Mouse (Mus musculus) stomach, postnatal 0 days (tissue): ENCODE measurements around the gene D13Ertd608e. TPM values are rescaled to one million over a fixed set of nuclear protein-coding genes. Genes with fewer than 3 reads are reported as not detected.
"Not testable (repeated sequence)": the region's sequence is repeated elsewhere in the genome, so short reads cannot be mapped to it uniquely, and the experiment has no call there.

Experiments
- ATAC-seq: fragments of 200-750 bp; cut with Nextera tagmentation; 2 replicates; pipeline ENCODE4 v1.8.0; 2017; ENCODE audit not compliant: low FRiP score, low TSS enrichment
- DNase-seq: peaks from one replicate; pipeline ENCODE4 v3.0.0-alpha.2; 2016; ENCODE audit warnings: low spot score
- H3K27ac ChIP-seq: fragments of 300-500 bp; sonication (generic); replicated peaks from 2 replicates; pipeline ENCODE4 v1.5.1; 2014; ENCODE audit warnings: mild to moderate bottlenecking, control low read depth
- H3K27me3 ChIP-seq: fragments of 300-500 bp; sonication (generic); 2 replicates; pipeline ENCODE4 v1.6.1; 2014; ENCODE audit warnings: low read length; ENCODE audit not compliant: control insufficient read depth, insufficient read depth
- H3K36me3 ChIP-seq: fragments of 300-500 bp; sonication (generic); 2 replicates; pipeline ENCODE4 v1.6.1; 2014; ENCODE audit warnings: low read length, mixed read lengths; ENCODE audit not compliant: control insufficient read depth, insufficient read depth
- H3K4me1 ChIP-seq: fragments of 300-500 bp; sonication (generic); replicated peaks from 2 replicates; pipeline ENCODE4 v1.6.1; 2014; ENCODE audit warnings: antibody characterized with exemption; ENCODE audit not compliant: control insufficient read depth, insufficient read depth
- H3K4me2 ChIP-seq: fragments of 300-500 bp; sonication (generic); replicated peaks from 2 replicates; pipeline ENCODE4 v1.6.1; 2014; ENCODE audit warnings: low read depth, mild to moderate bottlenecking, control low read depth, moderate library complexity
- H3K4me3 ChIP-seq: fragments of 300-500 bp; sonication (generic); 2 replicates; pipeline ENCODE4 v1.5.1; 2014; ENCODE audit warnings: low read depth, low read length, control low read depth
- H3K9ac ChIP-seq: fragments of 300-500 bp; sonication (generic); 2 replicates; pipeline ENCODE4 v1.6.1; 2014; ENCODE audit warnings: mild to moderate bottlenecking, low read length, control low read depth, mixed read lengths
- H3K9me3 ChIP-seq: fragments of 300-500 bp; sonication (generic); 2 replicates; pipeline ENCODE4 v1.6.1; 2016; ENCODE audit warnings: low read length; ENCODE audit not compliant: control insufficient read depth
- CTCF ChIP-seq: IDR thresholded peaks from 2 replicates; pipeline ENCODE4 v1.5.1; 2016; ENCODE audit warnings: antibody characterized with exemption, low read depth, mild to moderate bottlenecking, moderate library complexity
- WGBS: fragments of 180-500 bp; shearing (Covaris S2); extraction: QIAGEN DNeasy Blood & Tissue Kit; methylation state at CpG from one replicate; pipeline ENCODE4 v1.1.7; 2014; 5-methylcytosine and 5-hydroxymethylcytosine counted together
- polyA plus RNA-seq: library from polyadenylated mRNA; unstranded; fragments of >200 nt; fragmentation: Nextera tagmentation; extraction: Ambion mirVana; gene quantifications from 2 replicates; pipeline ENCODE4 v1.2.1, GENCODE M21; 2015

Gene D13Ertd608e
- polyA plus RNA-seq, 1 experiment from 2014 or later = not detected

- peak overlapping the region; percentile 37 for H3K4me2 ChIP-seq
- peak; percentile 73 for ATAC-seq
- peak; percentile 48 for TF ChIP-seq CTCF
- H3K27ac ChIP-seq, H3K9me3 ChIP-seq, H3K4me1 ChIP-seq, H3K9ac ChIP-seq, DNase-seq, H3K36me3 ChIP-seq, H3K27me3 ChIP-seq: not testable (repeated sequence)
- H3K4me3 ChIP-seq = peak overlapping the region; percentile 6; the same call in 1 of the 2 replicates
- 10% methylated on average over 18 of the region's 23 CpGs for WGBS
Observed at GRCm38 (mm10) chr13:119836324-119836811, 562 bp downstream of the D13Ertd608e start.

- H3K4me3 ChIP-seq, H3K4me1 ChIP-seq, H3K9ac ChIP-seq, H3K27me3 ChIP-seq, ATAC-seq, H3K9me3 ChIP-seq, H3K27ac ChIP-seq, H3K4me2 ChIP-seq, H3K36me3 ChIP-seq: not testable (repeated sequence)
- WGBS = 5% methylated on average over 14 of the region's 23 CpGs
- peak; percentile 50 for DNase-seq
- TF ChIP-seq CTCF = peak; percentile 46
Observed at GRCm38 (mm10) chr13:119837719-119838337, 2.0 kb downstream of the D13Ertd608e start.

DNA sequence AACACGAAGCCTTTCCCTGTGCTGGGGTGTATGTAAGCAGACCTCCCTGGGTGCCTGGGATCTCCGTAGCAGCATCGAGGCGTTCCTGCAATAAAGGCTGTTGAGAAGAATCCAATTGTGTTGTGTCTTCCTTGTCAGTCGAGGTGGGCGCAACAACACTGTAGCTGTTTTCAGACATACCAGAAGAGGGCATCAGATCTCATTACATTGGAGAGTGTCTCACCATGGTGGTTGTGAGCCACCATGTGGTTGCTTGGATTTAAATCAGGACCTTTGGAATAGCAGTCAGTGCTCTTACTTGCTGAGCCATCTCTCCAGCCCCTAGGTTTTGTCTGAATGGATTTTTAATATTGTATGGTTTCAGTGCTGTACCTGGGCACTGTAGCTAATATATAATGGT lies 4.2 kb downstream of the D13Ertd608e start:
- not testable (repeated sequence) for H3K4me2 ChIP-seq, H3K4me3 ChIP-seq, H3K27ac ChIP-seq, H3K4me1 ChIP-seq, ATAC-seq, H3K9me3 ChIP-seq, H3K9ac ChIP-seq, H3K36me3 ChIP-seq, DNase-seq, H3K27me3 ChIP-seq
- WGBS = 26% methylated on average over 6 of the region's 6 CpGs
- peak; percentile 53 for TF ChIP-seq CTCF

GRCm38 (mm10) chr13:119862399-119862798 lies 26.6 kb downstream of the D13Ertd608e start:
- not testable (repeated sequence) for H3K4me3 ChIP-seq, H3K36me3 ChIP-seq, H3K4me2 ChIP-seq, H3K9ac ChIP-seq, H3K27ac ChIP-seq, H3K4me1 ChIP-seq, ATAC-seq, H3K9me3 ChIP-seq, H3K27me3 ChIP-seq, DNase-seq
- WGBS = no CpG with 5 or more reads among the region's 6 CpGs

DNA sequence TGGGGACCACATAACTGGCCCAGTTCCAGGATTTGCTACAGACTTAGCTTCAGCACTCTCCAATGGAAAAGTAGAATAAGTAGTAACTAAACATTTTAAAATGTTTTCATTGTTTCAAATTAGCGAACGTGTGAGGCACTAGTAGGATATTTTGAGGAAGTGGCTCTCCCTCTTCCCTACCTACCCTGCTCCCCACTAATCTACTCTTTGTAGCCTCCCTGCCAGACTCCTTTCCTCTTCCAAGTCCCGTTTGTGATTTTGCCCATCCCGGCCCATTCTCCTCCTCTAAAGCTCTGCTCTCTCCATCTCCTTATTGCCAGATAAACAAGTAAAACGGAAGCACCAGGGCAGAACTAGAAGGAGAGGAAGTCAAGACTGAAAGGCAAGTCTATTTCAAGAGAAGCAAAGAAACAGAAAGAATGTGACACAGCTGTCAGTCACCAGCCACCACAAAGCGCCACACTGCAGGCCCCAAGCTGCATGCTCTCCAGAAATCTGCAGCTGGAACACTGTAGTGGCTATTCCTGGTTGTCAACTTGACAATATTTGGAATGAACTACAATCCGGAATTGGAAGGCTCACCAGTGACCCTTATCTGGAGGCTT lies 28.7 kb downstream of the D13Ertd608e start:
- not testable (repeated sequence) for H3K9me3 ChIP-seq, ATAC-seq, DNase-seq, H3K9ac ChIP-seq, H3K27me3 ChIP-seq, H3K4me3 ChIP-seq, H3K27ac ChIP-seq, H3K4me2 ChIP-seq, H3K36me3 ChIP-seq, H3K4me1 ChIP-seq
- 71% methylated on average over 6 of the region's 7 CpGs for WGBS

DNA sequence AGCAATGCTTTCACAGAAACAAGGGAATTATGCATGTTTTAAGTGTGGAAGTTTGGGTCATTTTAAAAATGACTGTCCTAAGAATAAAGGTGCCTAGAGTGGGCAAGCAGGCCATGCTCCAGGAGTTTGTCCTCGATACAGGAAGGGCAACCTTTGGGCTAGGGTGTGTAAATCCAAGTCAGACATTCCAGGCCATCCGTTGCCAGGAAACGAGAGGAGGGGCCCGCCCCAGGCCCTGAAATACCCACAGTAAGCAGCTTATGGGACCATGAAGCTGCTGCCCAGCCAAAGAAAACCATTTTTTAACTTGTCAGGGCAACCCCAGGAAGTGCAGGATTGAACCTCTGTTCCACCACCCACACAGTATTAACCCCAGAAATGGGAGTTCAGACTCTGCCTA lies 51.1 kb downstream of the D13Ertd608e start:
- ATAC-seq, H3K4me3 ChIP-seq, H3K36me3 ChIP-seq, H3K27ac ChIP-seq, H3K9me3 ChIP-seq, H3K4me1 ChIP-seq, DNase-seq, H3K4me2 ChIP-seq, H3K27me3 ChIP-seq, H3K9ac ChIP-seq: not testable (repeated sequence)
- 37% methylated on average over 4 of the region's 4 CpGs for whole genome bisulfite sequencing

DNA sequence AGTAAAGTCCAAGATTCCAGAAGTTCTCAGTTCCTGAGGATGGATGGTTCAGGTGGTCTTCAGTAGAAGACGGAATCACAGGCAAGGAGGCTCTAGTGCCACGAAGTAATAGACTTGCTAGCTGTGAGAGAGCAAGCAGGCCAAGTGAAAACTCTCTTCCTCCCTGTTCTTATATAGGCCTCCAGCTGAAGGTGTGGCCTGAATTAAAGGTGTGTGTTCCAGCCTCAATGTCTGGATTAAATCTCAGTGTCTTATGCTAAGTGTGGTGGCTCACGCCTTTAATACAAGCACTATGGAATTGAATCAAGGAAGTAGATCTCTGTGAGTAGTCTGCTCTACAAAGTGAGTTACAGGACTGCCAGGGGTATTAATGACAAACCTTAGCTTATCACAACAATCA lies 58.9 kb downstream of the D13Ertd608e start, which contains the start of gene Tcstv1:
TSS of gene Tcstv1 (minus strand) at position 101 of the 400 bp plus-strand sequence.
- not testable (repeated sequence) for H3K36me3 ChIP-seq, DNase-seq, H3K4me2 ChIP-seq, H3K9me3 ChIP-seq, H3K9ac ChIP-seq, H3K27me3 ChIP-seq, H3K4me3 ChIP-seq, H3K27ac ChIP-seq, ATAC-seq, H3K4me1 ChIP-seq
- WGBS = 83% methylated on average over 3 of the region's 3 CpGs
